Mouse (Mus musculus) brain, embryonic 14.5 days (tissue): ENCODE results near the gene Clstn3.

Experiments used
- CTCF ChIP-seq: fragments of 200-500 bp; IDR thresholded peaks from 2 replicates; pipeline ENCODE4 v1.5.1; 2012; ENCODE audit warnings: inconsistent platforms, mild to moderate bottlenecking, moderate library complexity, borderline replicate concordance; ENCODE audit not compliant: insufficient read depth, insufficient read length; ENCODE audit errors: extremely low read depth
- POLR2A ChIP-seq: fragments of 200-500 bp; IDR thresholded peaks from 2 replicates; pipeline ENCODE4 v1.6.1; 2012; ENCODE audit warnings: mild to moderate bottlenecking, inconsistent platforms, borderline replicate concordance; ENCODE audit not compliant: poor library complexity, insufficient read depth, insufficient read length, severe bottlenecking; ENCODE audit errors: extremely low read depth

GRCm38 (mm10) chr6:124474621-124475020 lies 10.0 kb upstream of the Clstn3 start:
- TF ChIP-seq CTCF (no peak), POLR2A (no peak)
